Mouse (Mus musculus) lung, embryonic 15.5 days (tissue): Measurements from ENCODE around the gene Cabp4. TPM values are rescaled to one million over a fixed set of nuclear protein-coding genes. Genes with fewer than 3 reads are reported as not detected.
"Not testable (repeated sequence)": the region's sequence is repeated elsewhere in the genome, so short reads cannot be mapped to it uniquely, and the experiment has no call there.

Source experiments
- ATAC-seq: fragments of 200-750 bp; cut with Nextera tagmentation; 2 replicates; pipeline ENCODE4 v1.8.0; 2017; ENCODE audit warnings: moderate number of reproducible peaks, borderline replicate concordance; ENCODE audit not compliant: low FRiP score, low TSS enrichment; ENCODE audit errors: extremely low read depth
- H3K27ac ChIP-seq: fragments of 300-500 bp; sonication (generic); 2 replicates; pipeline ENCODE4 v1.5.1; 2015; ENCODE audit warnings: moderate library complexity, mild to moderate bottlenecking, inconsistent platforms
- H3K27me3 ChIP-seq: fragments of 300-500 bp; sonication (generic); 2 replicates; pipeline ENCODE4 v1.6.1; 2015; ENCODE audit warnings: inconsistent platforms
- H3K36me3 ChIP-seq: fragments of 300-500 bp; sonication (generic); 2 replicates; pipeline ENCODE4 v1.6.1; 2015; ENCODE audit warnings: inconsistent platforms
- H3K4me1 ChIP-seq: fragments of 300-500 bp; sonication (generic); 2 replicates; pipeline ENCODE4 v1.6.1; 2015; ENCODE audit warnings: inconsistent platforms
- H3K4me2 ChIP-seq: fragments of 300-500 bp; sonication (generic); 2 replicates; pipeline ENCODE4 v1.6.1; 2015; ENCODE audit warnings: inconsistent platforms, mild to moderate bottlenecking, moderate library complexity
- H3K4me3 ChIP-seq: fragments of 300-500 bp; sonication (generic); 2 replicates; pipeline ENCODE4 v1.5.1; 2015; ENCODE audit warnings: mild to moderate bottlenecking, inconsistent platforms
- H3K9ac ChIP-seq: fragments of 300-500 bp; sonication (generic); 2 replicates; pipeline ENCODE4 v1.6.1; 2015; ENCODE audit warnings: inconsistent platforms
- H3K9me3 ChIP-seq: fragments of 300-500 bp; sonication (generic); 2 replicates; pipeline ENCODE4 v1.6.1; 2016; ENCODE audit warnings: inconsistent platforms
- WGBS: fragments of 180-500 bp; shearing (Covaris S2); methylation state at CpG from one replicate; pipeline ENCODE4 v1.1.7; 2015; 5-methylcytosine and 5-hydroxymethylcytosine counted together
- polyA plus RNA-seq: library from polyadenylated mRNA; unstranded; fragments of >200 nt; fragmentation: Nextera tagmentation; extraction: Ambion mirVana; gene quantifications from 2 replicates; pipeline ENCODE4 v1.2.1, GENCODE M21; 2015

Gene Cabp4
- polyA plus RNA-seq, 1 experiment from 2014 or later = 0.11 TPM

GRCm38 (mm10) chr19:4126759-4127495, 16.9 kb downstream of the Cabp4 start:
- Histone ChIP-seq H3K4me1 (peaks cover 17% of the 10 kb centered on the region), H3K36me3 (peaks cover 33% of the 10 kb centered on the region), H3K27me3 (no peaks in the 10 kb centered on the region), H3K4me3 (peak overlapping the region; percentile 78), H3K27ac (no peak overlapping the region), H3K9ac (peak overlapping the region; percentile 79), H3K9me3 (no peaks in the 10 kb centered on the region), H3K4me2 (peak overlapping the region; percentile 71)
- WGBS = 54% methylated on average over 7 of the region's 7 CpGs
- ATAC-seq = no peak

GRCm38 (mm10) chr19:4125741-4126696, 17.8 kb downstream of the Cabp4 start, which contains the start of gene Aip:
Gene Aip, minus strand, starts transcription at chr19:4125858.
- under 1% methylated on average over 63 of the region's 64 CpGs for WGBS
- no peaks in the 10 kb centered on the region for H3K27me3 ChIP-seq
- H3K9me3 ChIP-seq = no peaks in the 10 kb centered on the region
- H3K9ac ChIP-seq = peak within 1 kb of the TSS; percentile 79
- peak within 1 kb of the TSS; percentile 71 for H3K4me2 ChIP-seq
- peak; percentile 94 for ATAC-seq
- H3K4me3 ChIP-seq = peak within 1 kb of the TSS; percentile 78
- peaks cover 26% of the 10 kb centered on the region for H3K36me3 ChIP-seq
- H3K27ac ChIP-seq = peak within 1 kb of the TSS; percentile 39; the same call in 1 of the 2 replicates
- H3K4me1 ChIP-seq = peaks cover 17% of the 10 kb centered on the region

DNA sequence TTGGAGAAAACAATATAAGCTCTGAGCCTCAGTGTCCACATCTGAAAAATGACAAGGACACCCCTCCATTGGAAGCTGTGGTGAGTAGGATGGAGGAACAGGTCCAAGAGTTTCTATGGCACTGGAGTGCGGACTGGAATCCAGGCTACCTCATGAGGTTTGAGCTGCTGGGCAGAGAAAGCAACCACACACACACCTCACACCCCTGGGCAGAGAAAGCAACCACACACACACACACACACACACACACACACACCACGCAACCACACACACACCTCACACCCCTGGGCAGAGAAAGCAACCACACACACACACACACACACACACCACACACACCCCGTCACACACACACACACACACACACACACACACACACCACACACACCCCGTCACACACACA, 18.6 kb downstream of the Cabp4 start:
- peak; percentile 48 for ATAC-seq
- WGBS = 5% methylated on average over 4 of the region's 4 CpGs
- H3K9ac ChIP-seq = peak overlapping the region; percentile 12; the same call in 1 of the 2 replicates
- H3K4me2 ChIP-seq = peak overlapping the region; percentile 49
- H3K4me1 ChIP-seq = peaks cover 25% of the 10 kb centered on the region
- H3K9me3 ChIP-seq, H3K27me3 ChIP-seq, H3K27ac ChIP-seq: not testable (repeated sequence)
- peaks cover 24% of the 10 kb centered on the region for H3K36me3 ChIP-seq
- peak overlapping the region; percentile 78 for H3K4me3 ChIP-seq

DNA sequence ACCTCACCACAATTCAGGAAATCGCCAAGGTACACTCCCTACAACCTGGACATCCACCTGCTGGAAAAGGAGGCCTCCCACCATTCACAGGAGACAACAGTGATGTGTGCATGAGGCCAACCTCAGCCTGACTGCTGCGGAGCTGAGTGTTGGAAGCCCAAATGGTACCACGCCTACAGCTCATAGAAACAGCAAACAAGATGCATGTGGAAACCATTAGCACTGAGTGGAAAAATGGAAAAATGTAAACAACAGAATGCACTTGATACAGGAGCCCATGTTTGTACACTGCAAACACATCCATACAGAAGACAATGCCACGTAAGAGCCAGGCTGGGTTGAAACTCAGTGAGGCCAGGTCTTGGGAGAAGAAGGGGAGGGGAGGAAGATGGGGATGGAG, 19.4 kb downstream of the Cabp4 start:
- no peak overlapping the region for H3K4me2 ChIP-seq
- no peaks in the 10 kb centered on the region for H3K9me3 ChIP-seq
- no peak overlapping the region for H3K4me3 ChIP-seq
- peaks cover 32% of the 10 kb centered on the region for H3K4me1 ChIP-seq
- H3K27me3 ChIP-seq = no peaks in the 10 kb centered on the region
- no peak overlapping the region for H3K27ac ChIP-seq
- H3K9ac ChIP-seq = no peak overlapping the region
- 63% methylated on average over 4 of the region's 4 CpGs for WGBS
- peaks cover 19% of the 10 kb centered on the region for H3K36me3 ChIP-seq
- ATAC-seq = no peak

DNA sequence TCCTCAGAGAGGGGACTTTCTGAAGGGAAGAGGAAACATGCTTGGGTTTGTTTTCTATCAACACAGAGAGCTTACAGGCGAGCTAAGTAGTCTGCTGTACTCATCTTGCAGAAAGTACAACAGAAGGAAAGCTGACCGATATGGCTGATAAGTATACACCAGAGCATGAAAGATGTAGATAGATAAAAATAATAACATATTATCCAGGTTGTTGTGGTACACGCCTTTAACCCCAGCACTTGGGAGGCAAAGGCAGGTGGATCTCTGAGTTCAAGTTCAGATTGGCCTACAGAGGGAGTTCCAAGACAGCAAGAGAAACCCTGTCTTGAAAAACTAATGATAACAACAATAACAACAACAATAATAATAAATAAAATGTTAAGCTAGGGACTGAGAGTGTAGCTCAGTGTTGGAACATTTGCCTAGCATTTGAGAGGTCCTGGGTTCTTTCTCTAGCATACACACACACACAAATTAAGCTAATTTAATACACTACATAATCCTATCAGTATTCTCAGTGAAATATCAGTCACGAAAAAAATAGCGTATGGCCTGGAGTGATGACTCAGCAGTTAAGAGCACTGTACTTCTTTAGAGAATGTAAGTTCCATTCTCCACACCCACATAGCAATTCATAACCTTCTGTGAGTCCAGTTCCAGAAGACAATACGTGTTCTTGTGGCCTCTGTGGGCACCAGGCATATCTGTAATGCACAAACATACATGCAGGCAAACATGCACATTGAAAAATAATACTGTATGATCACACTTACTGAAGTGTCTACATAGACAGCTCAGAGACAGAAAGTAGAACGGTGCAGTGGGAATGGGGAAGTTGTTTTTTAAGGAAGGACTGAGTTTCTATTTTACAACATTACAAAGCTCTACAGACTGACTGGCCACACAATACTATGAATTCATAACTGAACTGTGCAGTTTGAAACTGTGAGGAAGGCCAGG, 21.1 kb downstream of the Cabp4 start:
- H3K4me3 ChIP-seq = no peak overlapping the region
- H3K9ac ChIP-seq = no peak overlapping the region
- no peaks in the 10 kb centered on the region for H3K27me3 ChIP-seq
- H3K4me1 ChIP-seq = peaks cover 31% of the 10 kb centered on the region
- H3K27ac ChIP-seq = no peak overlapping the region
- no peak overlapping the region for H3K4me2 ChIP-seq
- no peaks in the 10 kb centered on the region for H3K9me3 ChIP-seq
- WGBS = 80% methylated on average over 7 of the region's 7 CpGs
- peaks cover 10% of the 10 kb centered on the region for H3K36me3 ChIP-seq
- no peak for ATAC-seq

GRCm38 (mm10) chr19:4121896-4122295, 21.9 kb downstream of the Cabp4 start:
- WGBS = 50% methylated on average over 6 of the region's 6 CpGs
- Histone ChIP-seq H3K36me3 (peaks cover 17% of the 10 kb centered on the region), H3K4me3 (peak overlapping the region; percentile 48; the same call in 1 of the 2 replicates), H3K4me1 (peaks cover 23% of the 10 kb centered on the region), H3K4me2 (peak overlapping the region; percentile 57)
- H3K27me3 ChIP-seq, ATAC-seq, H3K9ac ChIP-seq, H3K9me3 ChIP-seq, H3K27ac ChIP-seq: not testable (repeated sequence)

GRCm38 (mm10) chr19:4121097-4121805, 22.6 kb downstream of the Cabp4 start:
- WGBS = 3% methylated on average over 38 of the region's 38 CpGs
- H3K9ac ChIP-seq = peak overlapping the region; percentile 44
- ATAC-seq = peak; percentile 79

GRCm38 (mm10) chr19:4120496-4120895, 23.3 kb downstream of the Cabp4 start:
- no peak for ATAC-seq
- Histone ChIP-seq H3K9me3 (no peaks in the 10 kb centered on the region), H3K4me3 (peak overlapping the region; percentile 48), H3K27me3 (no peaks in the 10 kb centered on the region), H3K36me3 (peaks cover 29% of the 10 kb centered on the region), H3K4me1 (peaks cover 18% of the 10 kb centered on the region), H3K9ac (no peak overlapping the region), H3K27ac (no peak overlapping the region), H3K4me2 (peak overlapping the region; percentile 57)
- WGBS = 85% methylated on average over 2 of the region's 2 CpGs

More at GRCm38 (mm10) chr19:4121097-4121805, 22.6 kb downstream of the Cabp4 start:
- H3K4me3 ChIP-seq = peak overlapping the region; percentile 48
- H3K36me3 ChIP-seq = peaks cover 23% of the 10 kb centered on the region
- H3K9me3 ChIP-seq = no peaks in the 10 kb centered on the region
- H3K4me2 ChIP-seq = peak overlapping the region; percentile 57
- H3K27ac ChIP-seq = peak overlapping the region; percentile 66
- no peaks in the 10 kb centered on the region for H3K27me3 ChIP-seq
- H3K4me1 ChIP-seq = peaks cover 18% of the 10 kb centered on the region

GRCm38 (mm10) chr19:4119716-4120487, 23.9 kb downstream of the Cabp4 start:
- WGBS = 79% methylated on average over 6 of the region's 6 CpGs
- H3K4me2 ChIP-seq = peak overlapping the region; percentile 57; the same call in 1 of the 2 replicates
- H3K9ac ChIP-seq = no peak overlapping the region
- H3K4me1 ChIP-seq = peaks cover 15% of the 10 kb centered on the region
- peaks cover 35% of the 10 kb centered on the region for H3K36me3 ChIP-seq
- ATAC-seq = no peak
- no peaks in the 10 kb centered on the region for H3K27me3 ChIP-seq
- H3K9me3 ChIP-seq = no peaks in the 10 kb centered on the region
- no peak overlapping the region for H3K27ac ChIP-seq
- no peak overlapping the region for H3K4me3 ChIP-seq

GRCm38 (mm10) chr19:4118350-4118749, 25.5 kb downstream of the Cabp4 start:
- Histone ChIP-seq H3K4me3 (no peak overlapping the region), H3K27ac (no peak overlapping the region), H3K27me3 (no peaks in the 10 kb centered on the region), H3K4me1 (peaks cover 20% of the 10 kb centered on the region), H3K9ac (no peak overlapping the region), H3K4me2 (no peak overlapping the region), H3K36me3 (peaks cover 46% of the 10 kb centered on the region), H3K9me3 (no peaks in the 10 kb centered on the region)
- WGBS = 95% methylated on average over 2 of the region's 2 CpGs
- ATAC-seq = no peak
